Mouse (Mus musculus): ENCODE results near the gene Prdm5. TPM values are rescaled to one million over a fixed set of nuclear protein-coding genes. Genes with fewer than 3 reads are reported as not detected.

The Prdm5 gene
- polyA plus RNA-seq, 1 experiment from 2014 or later = 28.4 TPM

GRCm38 (mm10) chr6:65932776-65933175 is 154.0 kb downstream of the Prdm5 start:
- Histone ChIP-seq H3K9ac (replicated peaks) (no peak overlapping the region), H3K4me3 (replicated peaks) (no peak overlapping the region), H3K4me2 (no peak overlapping the region), H3K4me1 (replicated peaks) (peaks cover 5% of the 10 kb centered on the region), H3K9me3 (no peaks in the 10 kb centered on the region), H3K36me3 (peaks cover 21% of the 10 kb centered on the region; the same call in 1 of the 2 replicates), H3K27ac (no peak overlapping the region), H3K27me3 (peaks cover 3% of the 10 kb centered on the region; the same call in 1 of the 2 replicates)
- 71% methylated on average over 1 of the region's 1 CpGs for WGBS
- no peak for ATAC-seq (ENCODE audit: insufficient number of reproducible peaks, insufficient read depth, low FRiP score, low TSS enrichment, low read depth)

DNA sequence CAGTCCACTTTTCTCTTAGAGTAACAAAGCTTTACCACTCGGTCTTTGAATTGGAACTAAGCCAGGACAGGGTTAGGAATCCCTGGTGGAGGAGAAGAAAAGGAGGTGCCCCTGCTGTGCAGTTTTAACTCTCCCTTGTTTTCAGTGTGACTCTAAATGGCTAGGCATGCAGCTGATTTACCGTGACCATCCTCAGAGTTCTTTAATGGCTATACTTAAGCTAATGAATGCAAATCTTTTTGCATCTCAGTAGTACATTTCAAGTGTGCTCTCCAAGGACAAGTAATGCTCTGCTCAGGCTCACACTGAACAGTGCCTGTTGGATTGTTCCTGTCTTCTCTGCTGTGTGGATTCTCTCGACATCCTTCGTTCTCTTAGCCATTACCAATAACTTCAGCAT is 154.4 kb downstream of the Prdm5 start:
- peaks cover 5% of the 10 kb centered on the region for H3K4me1 ChIP-seq (replicated peaks)

DNA sequence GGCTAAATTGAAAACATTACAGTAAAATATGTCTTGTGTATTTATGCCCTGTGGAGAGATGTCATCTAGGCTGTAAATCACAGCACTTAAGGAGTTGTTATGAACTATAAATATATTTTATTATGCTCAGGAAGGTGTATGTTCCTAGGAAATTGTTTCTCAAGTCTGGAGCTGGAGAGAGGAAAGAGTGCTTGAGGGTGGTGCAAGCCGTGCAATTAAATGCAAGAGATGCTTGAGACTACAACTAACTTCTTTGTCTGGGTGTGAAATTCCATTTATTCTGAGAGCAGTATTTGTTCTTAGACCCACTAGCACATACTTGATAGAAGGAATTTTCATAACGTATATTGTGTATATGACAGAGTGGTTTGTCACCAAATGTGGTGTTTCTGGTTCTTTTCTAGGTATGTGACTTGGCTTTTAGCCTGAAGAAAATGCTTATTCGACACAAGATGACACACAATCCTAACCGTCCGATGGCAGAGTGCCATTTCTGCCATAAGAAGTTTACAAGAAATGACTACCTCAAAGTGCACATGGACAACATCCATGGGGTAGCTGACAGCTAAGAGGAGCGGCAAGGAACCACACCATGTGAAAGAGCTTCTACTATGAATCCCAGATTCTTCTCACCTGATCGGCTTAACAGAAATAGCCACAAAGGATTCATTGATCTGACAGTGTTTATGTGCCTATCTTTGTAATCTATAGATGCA is 156.9 kb downstream of the Prdm5 start:
- ATAC-seq (ENCODE audit: insufficient number of reproducible peaks, insufficient read depth, low FRiP score, low TSS enrichment, low read depth) = peak; percentile 68; the same call in 1 of the 2 replicates
- Histone ChIP-seq H3K27me3 (peaks cover 3% of the 10 kb centered on the region; the same call in 1 of the 2 replicates), H3K27ac (no peak overlapping the region), H3K4me3 (replicated peaks) (no peak overlapping the region), H3K4me2 (no peak overlapping the region), H3K9ac (replicated peaks) (no peak overlapping the region), H3K4me1 (replicated peaks) (peaks cover 5% of the 10 kb centered on the region), H3K36me3 (peaks cover 13% of the 10 kb centered on the region; the same call in 1 of the 2 replicates), H3K9me3 (no peaks in the 10 kb centered on the region)
- 68% methylated on average over 7 of the region's 7 CpGs for WGBS

More for the DNA sequence above, 154.4 kb downstream of the Prdm5 start:
- Histone ChIP-seq H3K4me3 (replicated peaks) (no peak overlapping the region), H3K4me2 (no peak overlapping the region), H3K36me3 (peaks cover 21% of the 10 kb centered on the region; the same call in 1 of the 2 replicates), H3K27me3 (peaks cover 3% of the 10 kb centered on the region; the same call in 1 of the 2 replicates), H3K27ac (no peak overlapping the region), H3K9me3 (no peaks in the 10 kb centered on the region), H3K9ac (replicated peaks) (no peak overlapping the region)
- no peak for ATAC-seq (ENCODE audit: insufficient number of reproducible peaks, insufficient read depth, low FRiP score, low TSS enrichment, low read depth)
- WGBS = 49% methylated on average over 4 of the region's 4 CpGs

- Histone ChIP-seq H3K27ac (no peak overlapping the region), H3K36me3 (no peaks in the 10 kb centered on the region), H3K9me3 (no peaks in the 10 kb centered on the region), H3K4me3 (replicated peaks) (no peak overlapping the region), H3K9ac (replicated peaks) (no peak overlapping the region), H3K4me2 (no peak overlapping the region), H3K4me1 (replicated peaks) (no peaks in the 10 kb centered on the region), H3K27me3 (no peaks in the 10 kb centered on the region)
- ATAC-seq (ENCODE audit: insufficient number of reproducible peaks, insufficient read depth, low FRiP score, low TSS enrichment, low read depth) = no peak
- 89% methylated on average over 6 of the region's 6 CpGs for WGBS
These were observed 171.7 kb downstream of the Prdm5 start for GRCm38 (mm10) chr6:65950492-65950891.

DNA sequence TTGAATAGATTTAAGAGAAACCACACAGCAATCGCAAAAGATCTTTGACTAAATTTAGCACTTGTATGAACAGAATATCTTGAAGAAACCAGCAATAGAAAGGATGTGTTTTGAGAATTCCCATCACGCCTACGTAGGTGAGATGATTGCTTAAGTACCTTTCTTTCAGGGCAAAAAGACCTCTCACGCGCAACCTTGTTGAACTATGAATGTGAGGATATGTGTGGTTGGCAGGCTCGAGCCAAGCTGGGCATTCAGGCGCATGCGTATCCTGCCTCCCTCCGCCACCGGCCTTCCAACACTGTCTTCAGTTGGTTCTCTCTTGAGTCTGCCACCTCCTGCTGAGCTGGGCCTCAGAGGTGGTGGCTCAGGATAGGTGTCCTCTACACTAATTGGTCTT is 173.5 kb downstream of the Prdm5 start, which contains the start of gene 4930544G11Rik:
Gene 4930544G11Rik (plus strand): TSS at position 301 of the 400 bp plus-strand sequence.
- no peaks in the 10 kb centered on the region for H3K9me3 ChIP-seq
- no peak within 1 kb of the TSS for H3K4me2 ChIP-seq
- H3K9ac ChIP-seq (replicated peaks) = no peak within 1 kb of the TSS
- no peak for ATAC-seq (ENCODE audit: insufficient number of reproducible peaks, insufficient read depth, low FRiP score, low TSS enrichment, low read depth)
- H3K4me1 ChIP-seq (replicated peaks) = no peaks in the 10 kb centered on the region
- H3K36me3 ChIP-seq = no peaks in the 10 kb centered on the region
- H3K27ac ChIP-seq = no peak within 1 kb of the TSS
- 97% methylated on average over 10 of the region's 10 CpGs for WGBS
- no peaks in the 10 kb centered on the region for H3K27me3 ChIP-seq
- no peak within 1 kb of the TSS for H3K4me3 ChIP-seq (replicated peaks)

DNA sequence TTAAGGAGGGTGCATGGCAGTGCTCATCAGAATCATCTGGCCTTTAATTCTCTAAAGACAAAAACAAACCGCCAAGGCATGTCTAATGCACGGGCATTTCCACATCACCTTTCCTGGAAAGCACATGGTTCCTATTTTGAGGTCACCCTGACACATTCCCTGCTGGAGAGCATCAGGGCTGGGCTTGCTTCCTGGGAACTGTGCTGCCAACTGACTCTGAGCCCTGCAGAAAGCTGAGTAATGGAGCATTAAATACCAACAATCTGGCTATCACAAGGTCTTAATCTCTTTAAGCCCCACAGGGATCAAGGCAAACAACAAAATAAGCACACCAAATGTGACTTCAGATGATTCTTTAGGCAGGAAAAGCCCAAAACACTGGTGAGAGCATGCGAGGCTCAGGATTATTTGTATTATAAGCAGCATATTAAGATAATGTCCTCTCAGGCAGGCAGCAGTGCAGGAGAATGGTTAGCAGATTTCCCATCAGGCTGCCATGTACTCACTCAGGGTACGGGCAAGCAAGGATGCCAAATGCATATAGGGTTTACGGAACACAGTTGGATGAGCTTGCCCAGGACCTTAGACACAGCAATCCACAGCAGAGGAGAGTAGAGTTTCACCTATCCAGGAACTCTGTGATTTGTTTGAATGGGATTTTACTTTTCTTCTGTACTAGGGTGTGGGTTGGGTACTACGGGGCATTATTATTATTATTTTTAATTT is 190.8 kb downstream of the Prdm5 start:
- 51% methylated on average over 6 of the region's 6 CpGs for WGBS
- Histone ChIP-seq H3K4me1 (replicated peaks) (peaks cover 9% of the 10 kb centered on the region; the same call in 1 of the 2 replicates), H3K27ac (no peak overlapping the region), H3K27me3 (no peaks in the 10 kb centered on the region), H3K36me3 (no peaks in the 10 kb centered on the region), H3K9me3 (no peaks in the 10 kb centered on the region), H3K4me3 (replicated peaks) (no peak overlapping the region), H3K9ac (replicated peaks) (no peak overlapping the region), H3K4me2 (no peak overlapping the region)
- ATAC-seq (ENCODE audit: insufficient number of reproducible peaks, insufficient read depth, low FRiP score, low TSS enrichment, low read depth) = no peak

GRCm38 (mm10) chr6:65970410-65970809 is 191.6 kb downstream of the Prdm5 start:
- no peak overlapping the region for H3K27ac ChIP-seq
- H3K4me2 ChIP-seq = no peak overlapping the region
- no peaks in the 10 kb centered on the region for H3K9me3 ChIP-seq
- H3K4me3 ChIP-seq (replicated peaks) = no peak overlapping the region
- no peak overlapping the region for H3K9ac ChIP-seq (replicated peaks)
- H3K4me1 ChIP-seq (replicated peaks) = peaks cover 9% of the 10 kb centered on the region; the same call in 1 of the 2 replicates
- H3K27me3 ChIP-seq = no peaks in the 10 kb centered on the region
- no peak for ATAC-seq (ENCODE audit: insufficient number of reproducible peaks, insufficient read depth, low FRiP score, low TSS enrichment, low read depth)
- WGBS = 77% methylated on average over 9 of the region's 9 CpGs
- no peaks in the 10 kb centered on the region for H3K36me3 ChIP-seq

Other genes with a start within 250 kb of the Prdm5 start
- gene Ndnf, start 107.4 kb upstream of the Prdm5 start, polyA plus RNA-seq (2016; fragmentation: Nextera tagmentation; extraction: Ambion mirVana) = 7.2 and 7.3 TPM in 2 replicates
- gene 4930544G11Rik, start 173.6 kb downstream of the Prdm5 start, polyA plus RNA-seq (2016; fragmentation: Nextera tagmentation; extraction: Ambion mirVana) = not detected in 2 replicates

Data from limb, embryonic 12.5 days (tissue).